21 mouse cellular contexts compared by ENCODE assay signal in the genomic region with DNA sequence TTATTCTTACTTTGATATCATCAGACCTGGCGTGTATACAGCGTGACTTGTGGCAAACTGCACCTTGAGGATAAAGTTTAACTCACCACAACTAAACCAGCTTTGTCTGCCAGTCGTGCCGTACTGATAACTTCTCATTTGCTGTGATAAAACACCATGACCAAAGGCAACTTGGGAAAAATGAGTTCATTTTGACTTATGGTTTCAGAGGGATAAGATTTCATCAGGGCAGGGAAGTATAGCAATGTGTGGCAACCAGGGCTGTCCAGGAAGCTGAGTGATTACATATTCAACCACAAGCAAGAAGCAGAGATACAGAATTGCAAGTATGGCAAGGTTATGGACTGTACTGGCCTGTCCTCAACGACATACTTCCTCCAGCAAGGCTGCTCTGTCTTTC.
"Had no signal": no experiment of that assay in that cellular context is flagged by ENCODE, and none has a peak within 500 bp of the region (broad histone marks: within the 10 kb centered on the region; RNA-seq: fewer than 3 reads in every experiment).

No protein-coding gene starts in this region.

- H3K27ac ChIP-seq: kidney, postnatal 0 days; layer of hippocampus, adult 2 months; limb, embryonic 10.5 days; limb, embryonic 13.5 days; lung, embryonic 15.5 days; midbrain, embryonic 10.5 days; midbrain, embryonic 13.5 days; neural tube, embryonic 12.5 days; neural tube, embryonic 15.5 days; stomach, embryonic 15.5 days had no signal

- DNase-seq: kidney, adult 2 months; kidney, postnatal 25 days; layer of hippocampus, adult 9-11 months; lung, adult 18-20 months; lung, postnatal 10 days; lung, postnatal 36 days; right cerebral cortex, adult 18-20 months; right cerebral cortex, postnatal 25 days; spleen, adult 18-20 months; thymus, postnatal 36 days had no signal

- H3K4me1 ChIP-seq: limb, embryonic 10.5 days; limb, embryonic 13.5 days; lung, embryonic 15.5 days; midbrain, embryonic 10.5 days; midbrain, embryonic 13.5 days; neural tube, embryonic 12.5 days; neural tube, embryonic 15.5 days; stomach, embryonic 15.5 days had no signal

- H3K4me2 ChIP-seq: limb, embryonic 13.5 days; lung, embryonic 15.5 days; midbrain, embryonic 13.5 days; neural tube, embryonic 12.5 days; neural tube, embryonic 15.5 days; stomach, embryonic 15.5 days had no signal

- H3K27me3 ChIP-seq: limb, embryonic 13.5 days; lung, embryonic 15.5 days; midbrain, embryonic 13.5 days; neural tube, embryonic 12.5 days; neural tube, embryonic 15.5 days; stomach, embryonic 15.5 days had no signal

- H3K9me3 ChIP-seq: limb, embryonic 10.5 days; limb, embryonic 13.5 days; lung, embryonic 15.5 days; midbrain, embryonic 10.5 days; midbrain, embryonic 13.5 days; neural tube, embryonic 12.5 days; neural tube, embryonic 15.5 days; stomach, embryonic 15.5 days had no signal

- H3K9ac ChIP-seq: limb, embryonic 13.5 days; lung, embryonic 15.5 days; midbrain, embryonic 13.5 days; neural tube, embryonic 12.5 days; neural tube, embryonic 15.5 days; stomach, embryonic 15.5 days had no signal

- H3K36me3 ChIP-seq: limb, embryonic 10.5 days; limb, embryonic 13.5 days; lung, embryonic 15.5 days; midbrain, embryonic 10.5 days; midbrain, embryonic 13.5 days; neural tube, embryonic 12.5 days; neural tube, embryonic 15.5 days; stomach, embryonic 15.5 days had no signal

- ATAC-seq: intestine, embryonic 16.5 days; midbrain, embryonic 13.5 days had no signal

- H3K4me3 ChIP-seq: layer of hippocampus, adult 2 months; limb, embryonic 10.5 days; limb, embryonic 13.5 days; lung, embryonic 15.5 days; midbrain, embryonic 10.5 days; midbrain, embryonic 13.5 days; neural tube, embryonic 12.5 days; neural tube, embryonic 15.5 days; stomach, embryonic 15.5 days had no signal
